Mouse (Mus musculus): ENCODE data around the gene Pdlim7.
A peak's percentile ranks its signal among the peaks of the same experiment; 100 is the strongest.

GRCm38 (mm10) chr13:55447543-55447943, 65.9 kb downstream of the Pdlim7 start:
- no peak for TF ChIP-seq CTCF (IDR thresholded peaks at IDR 0.05; ENCODE audit: extremely low read depth, insufficient read length, insufficient replicate concordance, low read depth, low read length)
- TF ChIP-seq POLR2A (IDR thresholded peaks at IDR 0.05; ENCODE audit: low read depth, low read length) = peak; percentile 23; the same call in 1 of the 2 replicates
